Mouse (Mus musculus) central nervous system, embryonic 18 days (tissue): ENCODE results near the gene Slc9a4. TPM values are rescaled to one million over a fixed set of nuclear protein-coding genes. Genes with fewer than 3 reads are reported as not detected.

Experiments
- polyA plus RNA-seq: library from polyadenylated mRNA; depleted of rRNA; stranded (reverse); fragments of >200 nt; gene quantifications from 2 replicates; pipeline ENCODE4 v1.2.3, GENCODE M21; 2012; rRNA removed

The Slc9a4 gene
- 0.25 and 0.34 TPM in 2 replicates for polyA plus RNA-seq

GRCm38 (mm10) chr1:40579784-40580183 lies at the start of gene Slc9a4:
TSS of gene Slc9a4 (plus strand) at chr1:40580081.

Other genes with a start within 250 kb of the Slc9a4 start
- 0.09 and 0.12 TPM in 2 replicates for gene Il1rl1, start 150.5 kb upstream of the Slc9a4 start, polyA plus RNA-seq
- 0.03 and 0.04 TPM in 2 replicates for gene Il18r1, start 114.5 kb upstream of the Slc9a4 start, polyA plus RNA-seq
- 0.11 and 0.16 TPM in 2 replicates for gene Il18rap, start 64.7 kb upstream of the Slc9a4 start, polyA plus RNA-seq
- 1.2 and 1.6 TPM in 2 replicates for gene Slc9a2, start 100.5 kb downstream of the Slc9a4 start, polyA plus RNA-seq
- 4.8 and 5.0 TPM in 2 replicates for gene Mfsd9, start 210.6 kb downstream of the Slc9a4 start, polyA plus RNA-seq
- gene Tmem182, start 225.5 kb downstream of the Slc9a4 start, polyA plus RNA-seq = 0.08 and 0.92 TPM in 2 replicates